Mouse (Mus musculus): ENCODE results near the gene Gm11077. TPM values are rescaled to one million over a fixed set of nuclear protein-coding genes. Genes with fewer than 3 reads are reported as not detected.

The Gm11077 gene
- polyA plus RNA-seq, 1 experiment from 2014 or later = not detected

GRCm38 (mm10) chr6:140766365-140766764 is 37.3 kb downstream of the Gm11077 start:
- Histone ChIP-seq H3K9ac (ENCODE audit: low read length) (no peak overlapping the region), H3K27ac (replicated peaks) (no peak overlapping the region), H3K4me2 (replicated peaks; ENCODE audit: low read depth) (no peak overlapping the region), H3K9me3 (ENCODE audit: control insufficient read depth, low read length) (no peaks in the 10 kb centered on the region), H3K36me3 (ENCODE audit: control insufficient read depth, insufficient read depth, low read length) (no peaks in the 10 kb centered on the region), H3K4me3 (ENCODE audit: low read depth, low read length) (no peak overlapping the region), H3K27me3 (ENCODE audit: control insufficient read depth, insufficient read depth, low read length) (no peaks in the 10 kb centered on the region), H3K4me1 (replicated peaks; ENCODE audit: control insufficient read depth, insufficient read depth) (no peaks in the 10 kb centered on the region)
- 35% methylated on average over 9 of the region's 9 CpGs for WGBS
- DNase-seq (ENCODE audit: low spot score) = peak; percentile 28
- no peak for ATAC-seq (ENCODE audit: low FRiP score, low TSS enrichment)
- TF ChIP-seq EP300 (optimal IDR thresholded peaks at IDR 0.05) (no peak), CTCF (IDR thresholded peaks at IDR 0.05; ENCODE audit: low read depth) (peak; percentile 87)

- Histone ChIP-seq H3K4me1 (replicated peaks; ENCODE audit: control insufficient read depth, insufficient read depth) (no peaks in the 10 kb centered on the region), H3K27ac (replicated peaks) (no peak overlapping the region), H3K4me3 (ENCODE audit: low read depth, low read length) (no peak overlapping the region), H3K9ac (ENCODE audit: low read length) (no peak overlapping the region), H3K4me2 (replicated peaks; ENCODE audit: low read depth) (no peak overlapping the region), H3K27me3 (ENCODE audit: control insufficient read depth, insufficient read depth, low read length) (no peaks in the 10 kb centered on the region), H3K9me3 (ENCODE audit: control insufficient read depth, low read length) (no peaks in the 10 kb centered on the region), H3K36me3 (ENCODE audit: control insufficient read depth, insufficient read depth, low read length) (no peaks in the 10 kb centered on the region)
- DNase-seq (ENCODE audit: low spot score) (no peak), ATAC-seq (ENCODE audit: low FRiP score, low TSS enrichment) (no peak)
- WGBS = 64% methylated on average over 6 of the region's 6 CpGs
- no peak for TF ChIP-seq EP300 (optimal IDR thresholded peaks at IDR 0.05)
- TF ChIP-seq CTCF (IDR thresholded peaks at IDR 0.05; ENCODE audit: low read depth) = no peak
These were observed 38.2 kb downstream of the Gm11077 start for GRCm38 (mm10) chr6:140767237-140767636.

- no peak overlapping the region for H3K4me3 ChIP-seq (ENCODE audit: low read depth, low read length)
- H3K4me1 ChIP-seq (replicated peaks; ENCODE audit: control insufficient read depth, insufficient read depth) = no peaks in the 10 kb centered on the region
- H3K9me3 ChIP-seq (ENCODE audit: control insufficient read depth, low read length) = no peaks in the 10 kb centered on the region
- no peak overlapping the region for H3K4me2 ChIP-seq (replicated peaks; ENCODE audit: low read depth)
- 73% methylated on average over 8 of the region's 8 CpGs for WGBS
- no peak for DNase-seq (ENCODE audit: low spot score)
- H3K36me3 ChIP-seq (ENCODE audit: control insufficient read depth, insufficient read depth, low read length) = no peaks in the 10 kb centered on the region
- no peak for TF ChIP-seq CTCF (IDR thresholded peaks at IDR 0.05; ENCODE audit: low read depth)
- TF ChIP-seq EP300 (optimal IDR thresholded peaks at IDR 0.05) = no peak
- no peaks in the 10 kb centered on the region for H3K27me3 ChIP-seq (ENCODE audit: control insufficient read depth, insufficient read depth, low read length)
- ATAC-seq (ENCODE audit: low FRiP score, low TSS enrichment) = no peak
- no peak overlapping the region for H3K27ac ChIP-seq (replicated peaks)
- H3K9ac ChIP-seq (ENCODE audit: low read length) = no peak overlapping the region
These were observed 39.1 kb downstream of the Gm11077 start for GRCm38 (mm10) chr6:140768180-140768579.

- no peak overlapping the region for H3K9ac ChIP-seq (ENCODE audit: low read length)
- no peak for DNase-seq (ENCODE audit: low spot score)
- no peaks in the 10 kb centered on the region for H3K27me3 ChIP-seq (ENCODE audit: control insufficient read depth, insufficient read depth, low read length)
- H3K9me3 ChIP-seq (ENCODE audit: control insufficient read depth, low read length) = no peaks in the 10 kb centered on the region
- no peak overlapping the region for H3K4me3 ChIP-seq (ENCODE audit: low read depth, low read length)
- no peak overlapping the region for H3K4me2 ChIP-seq (replicated peaks; ENCODE audit: low read depth)
- WGBS = 63% methylated on average over 21 of the region's 21 CpGs
- no peaks in the 10 kb centered on the region for H3K36me3 ChIP-seq (ENCODE audit: control insufficient read depth, insufficient read depth, low read length)
- TF ChIP-seq CTCF (IDR thresholded peaks at IDR 0.05; ENCODE audit: low read depth) (no peak), EP300 (optimal IDR thresholded peaks at IDR 0.05) (no peak)
- H3K4me1 ChIP-seq (replicated peaks; ENCODE audit: control insufficient read depth, insufficient read depth) = no peaks in the 10 kb centered on the region
- H3K27ac ChIP-seq (replicated peaks) = no peak overlapping the region
- ATAC-seq (ENCODE audit: low FRiP score, low TSS enrichment) = no peak
These were observed 40.0 kb downstream of the Gm11077 start for GRCm38 (mm10) chr6:140768859-140769640.

GRCm38 (mm10) chr6:140776274-140776673 is 47.2 kb downstream of the Gm11077 start:
- no peak overlapping the region for H3K4me3 ChIP-seq (ENCODE audit: low read depth, low read length)
- no peaks in the 10 kb centered on the region for H3K36me3 ChIP-seq (ENCODE audit: control insufficient read depth, insufficient read depth, low read length)
- H3K4me2 ChIP-seq (replicated peaks; ENCODE audit: low read depth) = no peak overlapping the region
- no peaks in the 10 kb centered on the region for H3K9me3 ChIP-seq (ENCODE audit: control insufficient read depth, low read length)
- H3K4me1 ChIP-seq (replicated peaks; ENCODE audit: control insufficient read depth, insufficient read depth) = no peaks in the 10 kb centered on the region
- WGBS = 52% methylated on average over 8 of the region's 8 CpGs
- H3K9ac ChIP-seq (ENCODE audit: low read length) = no peak overlapping the region
- ATAC-seq (ENCODE audit: low FRiP score, low TSS enrichment) = no peak
- H3K27me3 ChIP-seq (ENCODE audit: control insufficient read depth, insufficient read depth, low read length) = no peaks in the 10 kb centered on the region
- DNase-seq (ENCODE audit: low spot score) = no peak
- no peak for TF ChIP-seq EP300 (optimal IDR thresholded peaks at IDR 0.05)
- TF ChIP-seq CTCF (IDR thresholded peaks at IDR 0.05; ENCODE audit: low read depth) = no peak
- H3K27ac ChIP-seq (replicated peaks) = no peak overlapping the region

- Histone ChIP-seq H3K4me1 (replicated peaks; ENCODE audit: control insufficient read depth, insufficient read depth) (no peaks in the 10 kb centered on the region), H3K27me3 (ENCODE audit: control insufficient read depth, insufficient read depth, low read length) (no peaks in the 10 kb centered on the region), H3K4me2 (replicated peaks; ENCODE audit: low read depth) (no peak overlapping the region), H3K9ac (ENCODE audit: low read length) (no peak overlapping the region), H3K9me3 (ENCODE audit: control insufficient read depth, low read length) (no peaks in the 10 kb centered on the region), H3K4me3 (ENCODE audit: low read depth, low read length) (no peak overlapping the region), H3K36me3 (ENCODE audit: control insufficient read depth, insufficient read depth, low read length) (no peaks in the 10 kb centered on the region), H3K27ac (replicated peaks) (no peak overlapping the region)
- TF ChIP-seq CTCF (IDR thresholded peaks at IDR 0.05; ENCODE audit: low read depth) (no peak), EP300 (optimal IDR thresholded peaks at IDR 0.05) (no peak)
- 94% methylated on average over 6 of the region's 6 CpGs for WGBS
- ATAC-seq (ENCODE audit: low FRiP score, low TSS enrichment) = no peak
- DNase-seq (ENCODE audit: low spot score) = no peak
These were observed 53.4 kb downstream of the Gm11077 start for GRCm38 (mm10) chr6:140782524-140782923.

Data from stomach, postnatal 0 days (tissue).